Mouse (Mus musculus) stomach, postnatal 0 days (tissue): ENCODE data around the gene Btaf1. TPM values are rescaled to one million over a fixed set of nuclear protein-coding genes. Genes with fewer than 3 reads are reported as not detected.
A peak's percentile ranks its signal among the peaks of the same experiment; 100 is the strongest.

Experiments used
- ATAC-seq: fragments of 200-750 bp; cut with Nextera tagmentation; 2 replicates; pipeline ENCODE4 v1.8.0; 2017; ENCODE audit not compliant: low FRiP score, low TSS enrichment
- DNase-seq: peaks from one replicate; pipeline ENCODE4 v3.0.0-alpha.2; 2016; ENCODE audit warnings: low spot score
- H3K27ac ChIP-seq: fragments of 300-500 bp; sonication (generic); replicated peaks from 2 replicates; pipeline ENCODE4 v1.5.1; 2014; ENCODE audit warnings: mild to moderate bottlenecking, control low read depth
- H3K27me3 ChIP-seq: fragments of 300-500 bp; sonication (generic); 2 replicates; pipeline ENCODE4 v1.6.1; 2014; ENCODE audit warnings: low read length; ENCODE audit not compliant: control insufficient read depth, insufficient read depth
- H3K36me3 ChIP-seq: fragments of 300-500 bp; sonication (generic); 2 replicates; pipeline ENCODE4 v1.6.1; 2014; ENCODE audit warnings: low read length, mixed read lengths; ENCODE audit not compliant: control insufficient read depth, insufficient read depth
- H3K4me1 ChIP-seq: fragments of 300-500 bp; sonication (generic); replicated peaks from 2 replicates; pipeline ENCODE4 v1.6.1; 2014; ENCODE audit warnings: antibody characterized with exemption; ENCODE audit not compliant: control insufficient read depth, insufficient read depth
- H3K4me2 ChIP-seq: fragments of 300-500 bp; sonication (generic); replicated peaks from 2 replicates; pipeline ENCODE4 v1.6.1; 2014; ENCODE audit warnings: low read depth, mild to moderate bottlenecking, control low read depth, moderate library complexity
- H3K4me3 ChIP-seq: fragments of 300-500 bp; sonication (generic); 2 replicates; pipeline ENCODE4 v1.5.1; 2014; ENCODE audit warnings: low read depth, low read length, control low read depth
- H3K9ac ChIP-seq: fragments of 300-500 bp; sonication (generic); 2 replicates; pipeline ENCODE4 v1.6.1; 2014; ENCODE audit warnings: mild to moderate bottlenecking, low read length, control low read depth, mixed read lengths
- H3K9me3 ChIP-seq: fragments of 300-500 bp; sonication (generic); 2 replicates; pipeline ENCODE4 v1.6.1; 2016; ENCODE audit warnings: low read length; ENCODE audit not compliant: control insufficient read depth
- CTCF ChIP-seq: IDR thresholded peaks from 2 replicates; pipeline ENCODE4 v1.5.1; 2016; ENCODE audit warnings: antibody characterized with exemption, low read depth, mild to moderate bottlenecking, moderate library complexity
- EP300 ChIP-seq: optimal IDR thresholded peaks from 2 replicates; pipeline ENCODE3; 2016; ENCODE audit warnings: antibody characterized with exemption
- whole genome bisulfite sequencing: fragments of 180-500 bp; shearing (Covaris S2); extraction: QIAGEN DNeasy Blood & Tissue Kit; methylation state at CpG from one replicate; pipeline ENCODE4 v1.1.7; 2014; 5-methylcytosine and 5-hydroxymethylcytosine counted together
- polyA plus RNA-seq: library from polyadenylated mRNA; unstranded; fragments of >200 nt; fragmentation: Nextera tagmentation; extraction: Ambion mirVana; gene quantifications from 2 replicates; pipeline ENCODE4 v1.2.1, GENCODE M21; 2015

The Btaf1 gene
- polyA plus RNA-seq, 1 experiment from 2014 or later: 2.8 TPM

DNA sequence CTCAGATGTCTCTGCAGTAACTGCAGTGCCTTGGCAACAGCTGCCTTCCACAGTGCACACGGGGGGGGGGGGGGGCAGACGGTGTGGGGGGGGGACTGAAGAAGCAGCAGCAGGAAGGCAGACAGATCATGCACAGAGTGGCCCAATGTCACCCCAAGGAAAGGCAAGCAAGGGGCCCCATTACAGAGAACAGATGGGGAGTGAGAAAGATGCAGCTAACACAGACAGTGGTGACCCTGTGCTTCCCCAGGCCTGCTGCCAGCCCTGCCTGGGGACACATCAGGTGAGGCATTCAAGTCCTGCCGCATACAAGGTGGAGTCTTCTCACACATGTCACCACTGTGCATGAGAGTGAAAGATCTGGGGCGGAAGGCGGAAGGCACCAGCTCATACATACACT, 94.7 kb downstream of the Btaf1 start:
- ATAC-seq (peak; percentile 8; the same call in 1 of the 2 replicates), DNase-seq (no peak)
- WGBS: 68% methylated on average over 4 of the region's 5 CpGs
- Histone ChIP-seq H3K27me3 (no peaks in the 10 kb centered on the region), H3K4me3 (no peak overlapping the region), H3K36me3 (no peaks in the 10 kb centered on the region), H3K9me3 (no peaks in the 10 kb centered on the region), H3K4me1 (peaks cover 3% of the 10 kb centered on the region; the same call in 1 of the 2 replicates), H3K4me2 (no peak overlapping the region), H3K9ac (no peak overlapping the region), H3K27ac (no peak overlapping the region)
- TF ChIP-seq CTCF (no peak), EP300 (no peak)

DNA sequence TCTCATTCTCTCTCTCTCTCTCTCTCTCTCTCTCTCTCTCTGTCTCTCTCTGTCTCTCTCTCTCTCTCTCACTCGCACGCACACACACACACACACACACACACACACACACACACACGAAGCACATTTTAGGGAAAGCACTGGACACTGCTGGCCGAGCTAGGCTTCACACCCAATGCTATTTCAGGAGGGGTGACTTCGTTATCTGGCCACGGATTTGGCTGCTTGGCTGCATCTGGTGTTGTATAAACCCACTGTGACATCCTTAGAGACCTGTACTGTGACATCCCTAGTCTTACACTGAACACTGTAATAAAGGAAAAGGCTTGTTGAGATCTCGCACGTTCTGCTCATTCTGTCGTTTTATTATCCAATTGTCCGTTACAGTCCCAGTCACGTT, 95.1 kb downstream of the Btaf1 start:
- no peak for ATAC-seq
- no peak for DNase-seq
- Histone ChIP-seq H3K9me3 (no peaks in the 10 kb centered on the region), H3K27ac (no peak overlapping the region), H3K27me3 (no peaks in the 10 kb centered on the region), H3K4me2 (no peak overlapping the region), H3K36me3 (no peaks in the 10 kb centered on the region), H3K9ac (no peak overlapping the region), H3K4me3 (no peak overlapping the region), H3K4me1 (peaks cover 3% of the 10 kb centered on the region; the same call in 1 of the 2 replicates)
- 79% methylated on average over 11 of the region's 11 CpGs for WGBS
- TF ChIP-seq EP300 (no peak), CTCF (no peak)

DNA sequence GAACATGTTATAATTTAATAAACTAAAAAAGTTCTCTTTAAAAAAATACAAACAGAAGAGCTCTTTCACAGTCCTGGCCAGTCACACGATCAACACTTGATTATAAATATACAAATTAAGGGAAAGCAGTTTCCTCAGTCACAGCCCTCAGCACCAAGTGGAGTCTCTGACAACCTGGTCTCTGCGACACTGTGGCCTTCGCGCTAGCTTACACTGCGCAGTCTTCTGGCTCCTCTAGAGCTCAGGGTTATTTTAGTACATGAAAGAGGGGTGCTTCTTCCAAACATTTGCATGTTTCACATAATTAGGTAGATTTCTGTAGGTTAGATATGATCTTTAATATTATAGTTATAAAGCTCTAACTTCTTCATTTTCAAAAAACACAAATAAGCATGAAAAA, 96.3 kb downstream of the Btaf1 start:
- H3K4me2 ChIP-seq: no peak overlapping the region
- H3K27me3 ChIP-seq: no peaks in the 10 kb centered on the region
- no peak overlapping the region for H3K27ac ChIP-seq
- 90% methylated on average over 5 of the region's 5 CpGs for WGBS
- H3K4me3 ChIP-seq: no peak overlapping the region
- no peak for DNase-seq
- no peak for ATAC-seq
- TF ChIP-seq CTCF (no peak), EP300 (no peak)
- H3K36me3 ChIP-seq: no peaks in the 10 kb centered on the region
- H3K4me1 ChIP-seq: peaks cover 3% of the 10 kb centered on the region; the same call in 1 of the 2 replicates
- no peak overlapping the region for H3K9ac ChIP-seq
- no peaks in the 10 kb centered on the region for H3K9me3 ChIP-seq

DNA sequence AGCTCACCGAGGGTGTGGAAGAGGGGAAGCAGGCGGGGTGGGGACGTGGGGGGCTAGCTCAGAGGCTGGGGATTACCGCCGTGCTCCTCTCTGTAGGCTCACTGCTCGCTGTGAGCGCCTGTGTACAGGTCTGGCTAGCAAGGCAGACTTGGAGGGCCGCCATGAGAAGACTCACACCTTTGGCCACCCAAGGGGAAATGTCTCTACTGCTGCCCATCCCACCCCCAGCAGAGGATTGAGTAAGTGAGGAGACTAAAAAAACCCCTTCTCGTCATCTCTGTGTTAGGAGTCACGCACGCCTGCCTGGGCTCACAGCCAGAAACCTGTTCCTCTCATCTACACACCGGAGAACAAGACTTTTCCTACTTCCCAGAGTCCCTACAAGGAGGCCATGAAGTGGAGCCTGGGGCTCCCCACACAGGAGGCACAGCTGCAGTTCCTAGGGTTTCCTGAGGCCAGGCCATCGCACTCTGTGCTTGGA, 100.0 kb downstream of the Btaf1 start:
- TF ChIP-seq CTCF (no peak), EP300 (no peak)
- DNase-seq: no peak
- no peak overlapping the region for H3K4me3 ChIP-seq
- H3K9ac ChIP-seq: no peak overlapping the region
- 63% methylated on average over 13 of the region's 13 CpGs for WGBS
- H3K36me3 ChIP-seq: no peaks in the 10 kb centered on the region
- H3K4me2 ChIP-seq: no peak overlapping the region
- no peaks in the 10 kb centered on the region for H3K4me1 ChIP-seq
- ATAC-seq: no peak
- no peaks in the 10 kb centered on the region for H3K27me3 ChIP-seq
- no peak overlapping the region for H3K27ac ChIP-seq
- no peaks in the 10 kb centered on the region for H3K9me3 ChIP-seq

DNA sequence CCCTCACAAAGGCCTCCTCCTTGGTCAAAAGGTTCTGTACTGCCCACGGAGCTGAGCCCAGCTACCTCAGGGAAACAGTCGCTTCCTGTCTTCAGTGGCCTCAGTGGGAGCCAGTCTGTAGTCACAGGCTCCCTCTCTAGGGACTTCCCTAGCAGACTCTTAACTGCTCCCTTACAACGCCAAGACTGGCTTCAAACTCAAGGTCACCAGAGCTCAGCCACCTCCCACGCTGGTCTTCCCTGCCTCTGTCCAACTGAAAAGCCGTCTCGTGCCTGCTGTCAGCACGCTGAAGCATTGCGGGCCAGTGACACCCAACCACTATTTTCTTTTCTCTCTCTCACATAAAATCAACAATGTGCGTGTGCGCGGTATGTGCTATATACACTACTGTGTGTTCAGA, 100.5 kb downstream of the Btaf1 start:
- H3K4me2 ChIP-seq: no peak overlapping the region
- DNase-seq: no peak
- H3K4me1 ChIP-seq: no peaks in the 10 kb centered on the region
- TF ChIP-seq EP300 (no peak), CTCF (no peak)
- no peak overlapping the region for H3K27ac ChIP-seq
- no peak overlapping the region for H3K4me3 ChIP-seq
- H3K9me3 ChIP-seq: no peaks in the 10 kb centered on the region
- WGBS: 59% methylated on average over 11 of the region's 11 CpGs
- ATAC-seq: no peak
- no peak overlapping the region for H3K9ac ChIP-seq
- no peaks in the 10 kb centered on the region for H3K27me3 ChIP-seq
- no peaks in the 10 kb centered on the region for H3K36me3 ChIP-seq

DNA sequence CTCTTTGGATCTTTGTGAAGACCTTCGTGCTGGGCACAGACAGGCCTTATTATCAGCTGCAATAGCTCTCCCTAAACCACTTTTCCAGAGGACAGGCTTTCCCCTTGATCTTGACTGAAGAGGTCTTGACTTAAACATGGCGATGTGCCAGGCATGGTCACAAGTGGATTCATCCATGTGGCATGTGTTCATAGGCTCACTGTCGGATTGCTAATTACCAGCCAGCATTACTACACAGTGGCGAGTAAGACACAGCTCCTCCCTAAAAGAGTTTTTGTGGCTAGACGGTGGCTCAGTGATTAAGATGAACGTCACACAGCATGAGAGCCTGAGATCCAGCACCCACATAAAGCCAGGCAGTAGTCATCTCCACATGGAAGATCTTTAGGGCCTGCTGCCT, 103.9 kb downstream of the Btaf1 start:
- Histone ChIP-seq H3K27me3 (no peaks in the 10 kb centered on the region), H3K27ac (no peak overlapping the region), H3K9ac (no peak overlapping the region), H3K4me2 (no peak overlapping the region), H3K4me1 (no peaks in the 10 kb centered on the region), H3K9me3 (no peaks in the 10 kb centered on the region), H3K4me3 (no peak overlapping the region), H3K36me3 (no peaks in the 10 kb centered on the region)
- WGBS: 73% methylated on average over 6 of the region's 6 CpGs
- ATAC-seq (no peak), DNase-seq (no peak)
- TF ChIP-seq EP300 (no peak), CTCF (no peak)
